Mouse (Mus musculus) brain, embryonic 14.5 days (tissue): ENCODE data around the gene Carmil1. TPM values are rescaled to one million over a fixed set of nuclear protein-coding genes. Genes with fewer than 3 reads are reported as not detected.

Experiments
- DNase-seq: peaks from one replicate; pipeline ENCODE4 v3.0.0-alpha.2; 2011; ENCODE audit warnings: low read depth
- CTCF ChIP-seq: fragments of 200-500 bp; IDR thresholded peaks from 2 replicates; pipeline ENCODE4 v1.5.1; 2012; ENCODE audit warnings: inconsistent platforms, mild to moderate bottlenecking, moderate library complexity, borderline replicate concordance; ENCODE audit not compliant: insufficient read depth, insufficient read length; ENCODE audit errors: extremely low read depth
- POLR2A ChIP-seq: fragments of 200-500 bp; IDR thresholded peaks from 2 replicates; pipeline ENCODE4 v1.6.1; 2012; ENCODE audit warnings: mild to moderate bottlenecking, inconsistent platforms, borderline replicate concordance; ENCODE audit not compliant: poor library complexity, insufficient read depth, insufficient read length, severe bottlenecking; ENCODE audit errors: extremely low read depth
- polyA plus RNA-seq: library from polyadenylated mRNA; depleted of rRNA; stranded (reverse); fragments of >200 nt; gene quantifications from 2 replicates; pipeline ENCODE4 v1.2.3, GENCODE M21; 2012

Gene Carmil1
- polyA plus RNA-seq, 1 experiment, result 20.1 TPM

- no peak for DNase-seq
- TF ChIP-seq POLR2A, result no peak
- TF ChIP-seq CTCF, result no peak
Observed at GRCm38 (mm10) chr13:24159190-24159965, 121.2 kb downstream of the Carmil1 start.

- TF ChIP-seq POLR2A, result no peak
- no peak for TF ChIP-seq CTCF
Observed at GRCm38 (mm10) chr13:24157560-24158011, 123.0 kb downstream of the Carmil1 start.

GRCm38 (mm10) chr13:24155190-24155589 is 125.4 kb downstream of the Carmil1 start:
- no peak for DNase-seq
- TF ChIP-seq POLR2A (no peak), CTCF (no peak)

More at GRCm38 (mm10) chr13:24157560-24158011, 123.0 kb downstream of the Carmil1 start:
- peak; percentile 78 for DNase-seq

GRCm38 (mm10) chr13:24154281-24155061 is 126.1 kb downstream of the Carmil1 start:
- no peak for TF ChIP-seq POLR2A
- TF ChIP-seq CTCF, result no peak
- DNase-seq, result no peak

GRCm38 (mm10) chr13:24152610-24153009 is 128.0 kb downstream of the Carmil1 start:
- TF ChIP-seq POLR2A (no peak), CTCF (no peak)
- peak; percentile 52 for DNase-seq

- TF ChIP-seq POLR2A (no peak), CTCF (no peak)
- DNase-seq, result no peak
Observed at GRCm38 (mm10) chr13:24151335-24151734, 129.3 kb downstream of the Carmil1 start.

- TF ChIP-seq POLR2A, result no peak
- TF ChIP-seq CTCF, result no peak
- DNase-seq, result no peak
Observed at GRCm38 (mm10) chr13:24148549-24148948, 132.0 kb downstream of the Carmil1 start.

GRCm38 (mm10) chr13:24147006-24147405 is 133.6 kb downstream of the Carmil1 start:
- no peak for TF ChIP-seq POLR2A

GRCm38 (mm10) chr13:24146541-24146940 is 134.1 kb downstream of the Carmil1 start:
- no peak for DNase-seq
- TF ChIP-seq POLR2A (no peak), CTCF (no peak)

More at GRCm38 (mm10) chr13:24147006-24147405, 133.6 kb downstream of the Carmil1 start:
- DNase-seq, result no peak

- DNase-seq, result peak; percentile 53
- no peak for TF ChIP-seq CTCF
- no peak for TF ChIP-seq POLR2A
Observed at GRCm38 (mm10) chr13:24144858-24145257, 135.7 kb downstream of the Carmil1 start.

- no peak for TF ChIP-seq CTCF
- TF ChIP-seq POLR2A, result no peak
- DNase-seq, result no peak
Observed at GRCm38 (mm10) chr13:24144141-24144540, 136.5 kb downstream of the Carmil1 start.

GRCm38 (mm10) chr13:24136836-24137235 is 143.8 kb downstream of the Carmil1 start:
- no peak for DNase-seq
- TF ChIP-seq CTCF (no peak), POLR2A (no peak)
